Mouse (Mus musculus) liver, embryonic 14.5 days (tissue): Measurements from ENCODE around the gene Thap11. TPM values are rescaled to one million over a fixed set of nuclear protein-coding genes. Genes with fewer than 3 reads are reported as not detected.

ENCODE experiments used
- ATAC-seq: fragments of 200-750 bp; cut with Nextera tagmentation; 2 replicates; pipeline ENCODE4 v1.8.0; 2017; ENCODE audit warnings: moderate number of reproducible peaks, mild to moderate bottlenecking, moderate library complexity; ENCODE audit not compliant: insufficient read depth
- DNase-seq, 3 experiments: peaks; one replicate each; pipeline ENCODE4 v3.0.0-alpha.2; 2012 to 2013; ENCODE audit warnings: low read depth in 3 of 3, low spot score in 3 of 3
- H3K27ac ChIP-seq: fragments of 300-500 bp; sonication (generic); 2 replicates; pipeline ENCODE4 v1.5.1; 2014; ENCODE audit warnings: moderate library complexity, mild to moderate bottlenecking, control low read depth, inconsistent platforms
- H3K27me3 ChIP-seq: fragments of 300-500 bp; sonication (generic); 2 replicates; pipeline ENCODE4 v1.6.1; 2014; ENCODE audit warnings: mild to moderate bottlenecking, low read length, moderate library complexity; ENCODE audit not compliant: control insufficient read depth, insufficient read depth
- H3K36me3 ChIP-seq: fragments of 300-500 bp; sonication (generic); replicated peaks from 2 replicates; pipeline ENCODE4 v1.6.1; 2014; ENCODE audit warnings: low read depth; ENCODE audit not compliant: control insufficient read depth, insufficient read depth
- H3K4me1 ChIP-seq, 2 experiments: fragments of 200-500 bp in 1 of 2; fragments of 300-500 bp in 1 of 2; sonication (generic) in 1 of 2; replicated peaks; 2 replicates each; pipeline ENCODE4 v1.6.1; 2012 to 2014; ENCODE audit warnings: antibody characterized with exemption in 1 of 2, inconsistent platforms in 1 of 2, low read length in 1 of 2; ENCODE audit not compliant: control insufficient read depth in 2 of 2, insufficient read depth in 2 of 2
- H3K4me2 ChIP-seq: fragments of 300-500 bp; sonication (generic); 2 replicates; pipeline ENCODE4 v1.6.1; 2014; ENCODE audit warnings: low read depth, mild to moderate bottlenecking, control low read depth, moderate library complexity
- H3K4me3 ChIP-seq, 2 experiments: fragments of 200-500 bp in 1 of 2; fragments of 300-500 bp in 1 of 2; sonication (generic) in 1 of 2; 2 replicates each; pipeline ENCODE4 v1.5.1; 2012 to 2014; ENCODE audit warnings: low read depth in 2 of 2, low read length in 2 of 2, mild to moderate bottlenecking in 2 of 2, control low read depth in 1 of 2, inconsistent platforms in 1 of 2, moderate library complexity in 1 of 2; ENCODE audit not compliant: insufficient read depth in 1 of 2
- H3K9ac ChIP-seq: fragments of 300-500 bp; sonication (generic); replicated peaks from 2 replicates; pipeline ENCODE4 v1.6.1; 2014; ENCODE audit warnings: mild to moderate bottlenecking, control low read depth, moderate library complexity
- H3K9me3 ChIP-seq: fragments of 300-500 bp; sonication (generic); 2 replicates; pipeline ENCODE4 v1.6.1; 2016; ENCODE audit warnings: low read length, mixed read lengths; ENCODE audit not compliant: control insufficient read depth
- CTCF ChIP-seq: IDR thresholded peaks from 2 replicates; pipeline ENCODE4 v1.5.1; 2016; ENCODE audit warnings: antibody characterized with exemption, low read depth, control low read depth
- EP300 ChIP-seq: IDR thresholded peaks from 2 replicates; pipeline ENCODE4 v1.6.1; 2016; ENCODE audit warnings: antibody characterized with exemption, low read depth
- WGBS: fragments of 180-500 bp; shearing (Covaris S2); extraction: QIAGEN DNeasy Blood & Tissue Kit; methylation state at CpG from one replicate; pipeline ENCODE4 v1.1.7; 2014; ENCODE audit not compliant: insufficient replicate concordance; 5-methylcytosine and 5-hydroxymethylcytosine counted together
- polyA plus RNA-seq, 2 experiments: library from polyadenylated mRNA; depleted of rRNA in 1 of 2; stranded (reverse) in 1 of 2; unstranded in 1 of 2; fragments of >200 nt; fragmentation: Nextera tagmentation in 1 of 2; extraction: Ambion mirVana in 1 of 2; gene quantifications; 2 replicates each; pipeline versions ENCODE4 v1.2.1 to v1.2.3; 2012 to 2014

Gene Thap11
- polyA plus RNA-seq, 2 experiments: 25.5 to 26.2 TPM

GRCm38 (mm10) chr8:105874301-105874700 is 19.4 kb downstream of the Thap11 start:
- Histone ChIP-seq H3K9ac (no peak overlapping the region), H3K27me3 (no peaks in the 10 kb centered on the region), H3K4me1 (no peaks in the 10 kb centered on the region; a peak in 1 of 4 replicates), H3K4me2 (no peak overlapping the region), H3K9me3 (no peaks in the 10 kb centered on the region), H3K36me3 (peaks cover 52% of the 10 kb centered on the region), H3K4me3 (no peak overlapping the region), H3K27ac (no peak overlapping the region)
- TF ChIP-seq CTCF: no peak
- no peak for TF ChIP-seq EP300
- 84% methylated on average over 6 of the region's 6 CpGs for WGBS
- no peak for DNase-seq
- no peak for ATAC-seq

- DNase-seq: peak; percentile 76 to 77 (median 76)
- Histone ChIP-seq H3K27ac (peak within 1 kb of the TSS; percentile 39), H3K27me3 (no peaks in the 10 kb centered on the region), H3K9ac (peak within 1 kb of the TSS; percentile 87), H3K36me3 (peaks cover 46% of the 10 kb centered on the region), H3K4me1 (peaks cover 11 to 13% of the 10 kb centered on the region in 2 experiments), H3K9me3 (no peaks in the 10 kb centered on the region), H3K4me3 (peak within 1 kb of the TSS; percentile 81 to 91), H3K4me2 (peak within 1 kb of the TSS; percentile 92)
- ATAC-seq: peak; percentile 90
- TF ChIP-seq EP300: 0 out of 2 replicates have a peak, but pooled peaks have one; percentile 24
- no peak for TF ChIP-seq CTCF
- under 1% methylated on average over 45 of the region's 45 CpGs for WGBS
Observed at GRCm38 (mm10) chr8:105880754-105881520, 26.0 kb downstream of the Thap11 start, which contains the start of gene Edc4. Gene Edc4, plus strand, starts transcription at chr8:105880881.

- 86% methylated on average over 12 of the region's 12 CpGs for whole genome bisulfite sequencing
- TF ChIP-seq EP300 (no peak), CTCF (no peak)
Observed at GRCm38 (mm10) chr8:105889756-105890465, 35.0 kb downstream of the Thap11 start.

DNA sequence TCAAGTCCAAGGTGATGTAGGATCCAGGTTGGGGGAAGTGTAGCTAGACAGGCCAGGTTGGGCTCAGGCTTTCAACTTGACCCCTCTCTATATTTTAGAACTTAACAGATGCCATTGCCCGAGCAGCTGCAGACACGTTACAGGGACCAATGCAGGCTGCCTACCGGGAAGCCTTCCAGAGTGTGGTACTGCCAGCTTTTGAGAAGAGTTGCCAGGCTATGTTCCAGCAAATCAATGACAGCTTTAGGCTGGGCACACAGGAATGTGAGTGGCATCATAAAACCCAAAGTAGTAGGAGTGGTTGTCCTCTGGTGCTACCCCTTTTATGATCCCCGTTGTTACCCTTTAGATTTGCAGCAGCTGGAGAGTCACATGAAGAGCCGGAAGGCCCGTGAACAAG is 35.9 kb downstream of the Thap11 start:
- no peak for ATAC-seq
- H3K9ac ChIP-seq: no peak overlapping the region
- no peak overlapping the region for H3K27ac ChIP-seq
- no peaks in the 10 kb centered on the region for H3K4me1 ChIP-seq
- TF ChIP-seq CTCF (no peak), EP300 (no peak)
- no peak overlapping the region for H3K4me2 ChIP-seq
- peaks cover 54% of the 10 kb centered on the region for H3K36me3 ChIP-seq
- WGBS: 78% methylated on average over 6 of the region's 6 CpGs
- H3K4me3 ChIP-seq: no peak overlapping the region
- H3K9me3 ChIP-seq: no peaks in the 10 kb centered on the region
- no peak for DNase-seq
- H3K27me3 ChIP-seq: no peaks in the 10 kb centered on the region

More at GRCm38 (mm10) chr8:105889756-105890465, 35.0 kb downstream of the Thap11 start:
- H3K4me3 ChIP-seq: no peak overlapping the region
- no peak overlapping the region for H3K4me2 ChIP-seq
- no peak overlapping the region for H3K27ac ChIP-seq
- no peaks in the 10 kb centered on the region for H3K4me1 ChIP-seq
- no peaks in the 10 kb centered on the region for H3K27me3 ChIP-seq
- DNase-seq (no peak), ATAC-seq (no peak)
- no peaks in the 10 kb centered on the region for H3K9me3 ChIP-seq
- peaks cover 62% of the 10 kb centered on the region for H3K36me3 ChIP-seq
- H3K9ac ChIP-seq: no peak overlapping the region

- no peak for ATAC-seq
- H3K4me1 ChIP-seq: no peaks in the 10 kb centered on the region
- H3K4me3 ChIP-seq: no peak overlapping the region
- H3K27me3 ChIP-seq: no peaks in the 10 kb centered on the region
- H3K4me2 ChIP-seq: no peak overlapping the region
- peak; percentile 66 for TF ChIP-seq CTCF
- TF ChIP-seq EP300: no peak
- DNase-seq: no peak
- no peak overlapping the region for H3K9ac ChIP-seq
- H3K27ac ChIP-seq: no peak overlapping the region
- no peaks in the 10 kb centered on the region for H3K9me3 ChIP-seq
- H3K36me3 ChIP-seq: peaks cover 40% of the 10 kb centered on the region
- 85% methylated on average over 6 of the region's 6 CpGs for WGBS
Observed at GRCm38 (mm10) chr8:105892432-105892831, 37.5 kb downstream of the Thap11 start.
